30 mouse cellular contexts compared by ENCODE assay signal in genomic region chr3:137568580-137569313, GRCm38 (mm10). TPM values are rescaled to one million over a fixed set of nuclear protein-coding genes. Genes with fewer than 3 reads are reported as not detected.
DNase-seq lines count a peak whose midpoint lies in the region; ATAC-seq and TF ChIP-seq lines count a peak whose summit lies in the region.
"Had no signal": no experiment of that assay in that cellular context is flagged by ENCODE, and none has a peak within 500 bp of the region (broad histone marks: within the 10 kb centered on the region; RNA-seq: fewer than 3 reads in every experiment).

No protein-coding gene starts in this region.

- no peaks in the 10 kb centered on the region for H3K4me1 ChIP-seq in kidney, embryonic 14.5 days (ENCODE audit: control insufficient read depth, insufficient read depth, low read length)
- no peaks in the 10 kb centered on the region; the same call in 1 of the 2 replicates for H3K4me1 ChIP-seq in intestine, postnatal 0 days (replicated peaks; ENCODE audit: control insufficient read depth, insufficient read depth, low read length)
- H3K4me1 ChIP-seq: forebrain, embryonic 13.5 days; hindbrain, embryonic 15.5 days; liver, embryonic 15.5 days; midbrain, embryonic 12.5 days; stomach, embryonic 15.5 days had no signal

- H3K9me3 ChIP-seq in kidney, embryonic 14.5 days (ENCODE audit: control insufficient read depth, low read length): no peaks in the 10 kb centered on the region
- H3K9me3 ChIP-seq in intestine, postnatal 0 days (ENCODE audit: control insufficient read depth): no peaks in the 10 kb centered on the region
- H3K9me3 ChIP-seq: forebrain, embryonic 13.5 days; hindbrain, embryonic 10.5 days; hindbrain, embryonic 15.5 days; limb, embryonic 12.5 days; liver, embryonic 15.5 days; midbrain, embryonic 12.5 days; stomach, embryonic 15.5 days had no signal

- no peaks in the 10 kb centered on the region for H3K36me3 ChIP-seq in kidney, embryonic 14.5 days (ENCODE audit: control insufficient read depth, insufficient read depth, low read length)
- no peaks in the 10 kb centered on the region for H3K36me3 ChIP-seq in intestine, postnatal 0 days (ENCODE audit: control insufficient read depth, insufficient read depth)
- H3K36me3 ChIP-seq: hindbrain, embryonic 10.5 days; hindbrain, embryonic 15.5 days; limb, embryonic 12.5 days; liver, embryonic 15.5 days; midbrain, embryonic 12.5 days; stomach, embryonic 15.5 days had no signal

- no peak overlapping the region for H3K4me3 ChIP-seq in kidney, embryonic 14.5 days (ENCODE audit: low read length)
- no peak overlapping the region for H3K4me3 ChIP-seq in intestine, postnatal 0 days (ENCODE audit: low read depth, low read length)
- H3K4me3 ChIP-seq: erythroblast, embryonic 14.5 days; forebrain, embryonic 13.5 days; hindbrain, embryonic 10.5 days; hindbrain, embryonic 15.5 days; limb, embryonic 12.5 days; liver, embryonic 15.5 days; midbrain, embryonic 12.5 days; stomach, embryonic 15.5 days had no signal

- no peak overlapping the region for H3K27ac ChIP-seq in kidney, embryonic 14.5 days (ENCODE audit: low read depth, low read length)
- H3K27ac ChIP-seq in intestine, postnatal 0 days (ENCODE audit: low read depth, low read length): peak overlapping the region; percentile 68
- H3K27ac ChIP-seq: forebrain, embryonic 13.5 days; hindbrain, embryonic 10.5 days; hindbrain, embryonic 15.5 days; limb, embryonic 12.5 days; liver, embryonic 15.5 days; midbrain, embryonic 12.5 days; stomach, embryonic 15.5 days had no signal

- H3K4me2 ChIP-seq in kidney, embryonic 14.5 days (replicated peaks; ENCODE audit: low read depth, low read length): no peak overlapping the region
- 0 out of 2 replicates have a peak overlapping the region, but pooled peaks have one; percentile 21 for H3K4me2 ChIP-seq in intestine, postnatal 0 days (replicated peaks; ENCODE audit: low read depth)
- H3K4me2 ChIP-seq: forebrain, embryonic 13.5 days; hindbrain, embryonic 15.5 days; limb, embryonic 12.5 days; liver, embryonic 15.5 days; lung, embryonic 14.5 days; midbrain, embryonic 12.5 days; stomach, embryonic 15.5 days had no signal

- no peak for ATAC-seq in kidney, embryonic 14.5 days (ENCODE audit: low FRiP score, low TSS enrichment)
- peak; percentile 98 for ATAC-seq in intestine, postnatal 0 days
- no peak for ATAC-seq in megakaryocyte-erythroid progenitor cell, adult 5-6 weeks (replicated peaks; ENCODE audit: low FRiP score, low TSS enrichment, poor library complexity, severe bottlenecking)
- ATAC-seq: forebrain, embryonic 13.5 days; inflammation-experienced regulatory T-cells, adult 6 months; Patski had no signal

- H3K9ac ChIP-seq in kidney, embryonic 14.5 days (ENCODE audit: low read depth, low read length): no peak overlapping the region
- H3K9ac ChIP-seq in intestine, postnatal 0 days (ENCODE audit: low read depth, low read length): no peak overlapping the region
- H3K9ac ChIP-seq: forebrain, embryonic 13.5 days; hindbrain, embryonic 15.5 days; limb, embryonic 12.5 days; liver, embryonic 15.5 days; lung, embryonic 14.5 days; midbrain, embryonic 12.5 days; stomach, embryonic 15.5 days had no signal

- DNase-seq in kidney, adult 11 months: peak; percentile 41
- DNase-seq in 3T3-L1 (ENCODE audit: low read depth, low spot score): peak; percentile 9
- DNase-seq in kidney, postnatal 14 days: peak; percentile 9
- DNase-seq in spleen, postnatal 4 days (ENCODE audit: low spot score in 2 of 2): no peak
- DNase-seq in cerebellum, postnatal 14 days: no peak
- DNase-seq: adrenal gland, adult 2 months; adrenal gland, postnatal 36 days; cerebellum, adult 18-20 months; cerebellum, postnatal 10 days; gastrocnemius, postnatal 14 days; heart, postnatal 14 days; layer of hippocampus, adult 9-11 months; lung, embryonic 14.5 days; lung, postnatal 36 days had no signal

- 74% methylated on average over 2 of the region's 2 CpGs for WGBS in kidney, embryonic 14.5 days
- 61% methylated on average over 2 of the region's 2 CpGs for WGBS in intestine, postnatal 0 days

- TF ChIP-seq CTCF in intestine, postnatal 0 days (IDR thresholded peaks at IDR 0.05; ENCODE audit: low read depth): no peak

- no peaks in the 10 kb centered on the region for H3K27me3 ChIP-seq in kidney, embryonic 14.5 days (ENCODE audit: control insufficient read depth, insufficient read depth, low read length)
- no peaks in the 10 kb centered on the region for H3K27me3 ChIP-seq in intestine, postnatal 0 days (replicated peaks; ENCODE audit: control insufficient read depth, insufficient read depth, low read length)
- H3K27me3 ChIP-seq: forebrain, embryonic 13.5 days; hindbrain, embryonic 15.5 days; limb, embryonic 12.5 days; liver, embryonic 15.5 days; midbrain, embryonic 12.5 days; Patski; stomach, embryonic 15.5 days had no signal

RNA-seq across cellular contexts. Expression of gene Ddit4l, which starts 52.7 kb away (rescaled TPM):
- 10.0 and 13.5 TPM in 2 replicates for polyA plus RNA-seq in kidney, embryonic 14.5 days (2014; fragmentation: Nextera tagmentation; extraction: Ambion mirVana)
- 0.95 and 1.7 TPM in 2 replicates for polyA plus RNA-seq in intestine, postnatal 0 days (2015; fragmentation: Nextera tagmentation; extraction: Ambion mirVana)
- total RNA-seq in megakaryocyte-erythroid progenitor cell, adult 5-6 weeks (2014; fragmentation: Nextera tagmentation): not detected in 2 replicates
- not detected in 2 replicates for total RNA-seq in megakaryocyte-erythroid progenitor cell, adult 5-6 weeks (2017)
- total RNA-seq: granulocyte monocyte progenitor cell, adult 5-6 weeks; megakaryocyte, adult 5-6 weeks; MEL had no signal
- polyA plus RNA-seq: erythroblast, embryonic 14.5 days had no signal

Comparison
In these comparisons a context has a peak if more than half of its experiments do, and no peak if none do; other contexts are left out.
1. DNase-seq: peak in kidney, adult 11 months (single experiment), 3T3-L1 (single experiment) and kidney, postnatal 14 days (single experiment); none in spleen, postnatal 4 days (0 of 2) and cerebellum, postnatal 14 days (0 of 2).